Mouse (Mus musculus) urinary bladder, postnatal 4 days (tissue): ENCODE measurements around the gene Rabep2.

Source experiments
- DNase-seq, 2 experiments: peaks; one replicate each; pipeline ENCODE4 v3.0.0; 2021 to 2022; ENCODE audit warnings: low spot score in 2 of 2

Rabep2 gene

DNA sequence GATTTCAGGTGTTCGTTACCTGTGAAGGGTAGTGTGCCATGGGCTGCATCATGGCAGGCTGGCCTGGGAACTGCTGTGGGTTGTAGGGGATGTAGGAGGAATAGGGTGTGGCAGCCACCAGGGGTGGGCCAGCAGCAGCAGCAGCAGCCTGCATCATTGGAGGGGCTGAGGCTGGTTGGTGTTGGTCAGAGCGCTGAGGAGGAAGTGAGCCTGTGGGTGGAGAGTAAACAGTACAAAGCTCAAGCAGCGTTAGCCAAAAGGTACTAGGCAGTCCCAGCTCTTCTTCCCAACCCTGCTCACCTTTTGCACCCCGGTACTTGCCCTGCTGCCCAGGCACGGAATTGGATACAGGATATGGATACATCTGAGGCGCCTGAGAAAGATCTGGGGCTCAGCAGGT, 65.6 kb downstream of the Rabep2 start:
- DNase-seq, result no peak

GRCm38 (mm10) chr7:126496475-126496874, 67.9 kb downstream of the Rabep2 start:
- no peak for DNase-seq

DNA sequence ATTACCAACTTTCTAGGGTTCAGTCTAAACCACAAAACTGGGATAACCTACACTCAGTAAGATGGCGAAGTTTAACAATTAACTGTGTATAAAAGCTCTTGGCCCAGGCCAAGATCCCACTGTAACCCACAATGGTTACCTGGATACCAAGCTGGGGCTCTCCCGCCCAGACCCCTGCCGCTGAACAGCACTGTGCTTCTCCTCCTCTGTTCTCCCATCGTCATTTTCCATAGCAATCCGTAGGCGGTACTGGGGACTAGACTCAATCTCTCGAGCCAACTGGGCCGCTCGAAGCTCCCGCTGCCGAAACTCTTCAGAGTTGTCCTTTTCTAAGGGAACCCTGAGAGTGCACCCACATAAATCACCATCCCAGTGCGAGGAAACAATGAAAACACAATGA, 69.4 kb downstream of the Rabep2 start:
- no peak for DNase-seq
